Comparison of ENCODE assay signal across 10 mouse cellular contexts in the genomic region with DNA sequence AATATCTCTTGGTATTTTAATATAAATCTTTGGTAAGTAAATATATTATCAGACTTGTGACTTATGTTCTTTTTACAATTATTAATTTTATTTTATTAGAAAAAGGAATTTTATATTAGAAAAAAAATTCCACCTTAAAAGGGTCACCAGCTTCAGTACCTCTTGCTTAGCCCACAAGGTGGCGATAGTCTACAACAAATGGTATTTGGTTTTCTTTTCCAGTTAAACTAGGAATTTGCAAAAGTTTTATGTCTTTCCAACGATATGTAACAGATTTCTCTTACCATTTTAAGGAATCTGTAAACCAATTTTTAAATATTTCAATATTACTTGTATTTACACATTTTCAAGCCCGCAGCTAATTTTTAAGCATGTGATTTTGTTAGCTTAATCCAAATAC. TPM values are rescaled to one million over a fixed set of nuclear protein-coding genes. Genes with fewer than 3 reads are reported as not detected.
DNase-seq lines count a peak whose midpoint lies in the region; ATAC-seq and TF ChIP-seq lines count a peak whose summit lies in the region.
"Had no signal": no experiment of that assay in that cellular context is flagged by ENCODE, and none has a peak within 500 bp of the region (broad histone marks: within the 10 kb centered on the region; RNA-seq: fewer than 3 reads in every experiment).

No protein-coding gene starts in this region.

- H3K36me3 ChIP-seq in neural tube, embryonic 11.5 days (ENCODE audit: control insufficient read depth, insufficient read depth, low read length) = no peaks in the 10 kb centered on the region
- H3K36me3 ChIP-seq in embryonic facial prominence, embryonic 10.5 days (replicated peaks) = no peaks in the 10 kb centered on the region
- no peaks in the 10 kb centered on the region for H3K36me3 ChIP-seq in neural tube, embryonic 15.5 days
- H3K36me3 ChIP-seq in thymus, adult 2 months (ENCODE audit: control insufficient read depth, insufficient read depth, low read length) = no peaks in the 10 kb centered on the region
- H3K36me3 ChIP-seq: G1E; neural tube, embryonic 12.5 days had no signal

- no peaks in the 10 kb centered on the region for H3K9me3 ChIP-seq in neural tube, embryonic 11.5 days (ENCODE audit: control insufficient read depth, low read length)
- H3K9me3 ChIP-seq in embryonic facial prominence, embryonic 10.5 days = no peaks in the 10 kb centered on the region
- no peaks in the 10 kb centered on the region for H3K9me3 ChIP-seq in neural tube, embryonic 15.5 days (replicated peaks)
- H3K9me3 ChIP-seq: neural tube, embryonic 12.5 days had no signal

- peak; percentile 68 for DNase-seq in cerebellum, adult 9-10 months
- no peak for DNase-seq in cerebellum, adult 11 months
- DNase-seq in neural tube, embryonic 11.5 days (ENCODE audit: low spot score) = peak; percentile 48
- no peak for DNase-seq in neural tube, embryonic 10.5 days (ENCODE audit: extremely low spot score, low spot score)
- DNase-seq in embryonic facial prominence, embryonic 10.5 days (ENCODE audit: low spot score) = peak; percentile 34
- DNase-seq in kidney, postnatal 14 days = peak; percentile 77
- DNase-seq in thymus, adult 2 months = no peak

- 23% methylated on average over 3 of the region's 3 CpGs for WGBS in neural tube, embryonic 11.5 days
- WGBS in embryonic facial prominence, embryonic 10.5 days = 21% methylated on average over 3 of the region's 3 CpGs
- 26% methylated on average over 3 of the region's 3 CpGs for WGBS in neural tube, embryonic 15.5 days
- WGBS in thymus, adult 2 months = 21% methylated on average over 3 of the region's 3 CpGs

- H3K4me3 ChIP-seq in neural tube, embryonic 11.5 days (ENCODE audit: low read depth, low read length) = no peak overlapping the region
- no peak overlapping the region for H3K4me3 ChIP-seq in embryonic facial prominence, embryonic 10.5 days
- H3K4me3 ChIP-seq in neural tube, embryonic 15.5 days (replicated peaks) = no peak overlapping the region
- H3K4me3 ChIP-seq in thymus, adult 2 months (ENCODE audit: control insufficient read depth, insufficient read depth, low read length) = no peak overlapping the region
- H3K4me3 ChIP-seq: neural tube, embryonic 12.5 days had no signal

- ATAC-seq in neural tube, embryonic 11.5 days (ENCODE audit: insufficient read depth, low FRiP score, low TSS enrichment) = no peak
- ATAC-seq in neural tube, embryonic 15.5 days (ENCODE audit: low FRiP score) = no peak

- H3K27ac ChIP-seq in neural tube, embryonic 11.5 days (ENCODE audit: low read depth, low read length) = no peak overlapping the region
- no peak overlapping the region for H3K27ac ChIP-seq in embryonic facial prominence, embryonic 10.5 days (replicated peaks)
- H3K27ac ChIP-seq in neural tube, embryonic 15.5 days (replicated peaks) = no peak overlapping the region
- no peak overlapping the region for H3K27ac ChIP-seq in thymus, adult 2 months (ENCODE audit: control insufficient read depth, insufficient read depth, low read length)
- H3K27ac ChIP-seq: neural tube, embryonic 12.5 days had no signal

- no peak for TF ChIP-seq CTCF in thymus, adult 2 months (IDR thresholded peaks at IDR 0.05; ENCODE audit: borderline replicate concordance, control insufficient read depth, extremely low read depth, insufficient read depth, low read length, poor library complexity)

- TF ChIP-seq POLR2A in thymus, adult 2 months (IDR thresholded peaks at IDR 0.05; ENCODE audit: control insufficient read depth, extremely low read depth, insufficient read depth, low read length, poor library complexity) = no peak

- H3K27me3 ChIP-seq in neural tube, embryonic 11.5 days (ENCODE audit: control insufficient read depth, insufficient read depth, low read length) = no peaks in the 10 kb centered on the region
- no peaks in the 10 kb centered on the region for H3K27me3 ChIP-seq in embryonic facial prominence, embryonic 10.5 days (replicated peaks; ENCODE audit: low read depth, poor library complexity, severe bottlenecking)
- H3K27me3 ChIP-seq in neural tube, embryonic 15.5 days (replicated peaks) = peaks cover 4% of the 10 kb centered on the region
- peaks cover 4% of the 10 kb centered on the region; the same call in 1 of the 2 replicates for H3K27me3 ChIP-seq in thymus, adult 2 months (ENCODE audit: control insufficient read depth, insufficient read depth, low read length)
- H3K27me3 ChIP-seq: neural tube, embryonic 12.5 days had no signal

- no peak overlapping the region for H3K4me2 ChIP-seq in neural tube, embryonic 11.5 days (ENCODE audit: low read depth)
- H3K4me2 ChIP-seq in neural tube, embryonic 15.5 days = peak overlapping the region; percentile 28; the same call in 1 of the 2 replicates
- H3K4me2 ChIP-seq: neural tube, embryonic 12.5 days had no signal

- no peak overlapping the region for H3K9ac ChIP-seq in neural tube, embryonic 11.5 days (ENCODE audit: low read length)
- no peak overlapping the region for H3K9ac ChIP-seq in neural tube, embryonic 15.5 days (replicated peaks)
- H3K9ac ChIP-seq: neural tube, embryonic 12.5 days had no signal

- H3K4me1 ChIP-seq in neural tube, embryonic 11.5 days (ENCODE audit: control insufficient read depth, insufficient read depth, low read length) = no peaks in the 10 kb centered on the region
- H3K4me1 ChIP-seq in embryonic facial prominence, embryonic 10.5 days = peaks cover 11% of the 10 kb centered on the region
- peaks cover 21% of the 10 kb centered on the region for H3K4me1 ChIP-seq in neural tube, embryonic 15.5 days
- H3K4me1 ChIP-seq in thymus, adult 2 months (replicated peaks; ENCODE audit: control insufficient read depth, insufficient read depth, low read length) = no peaks in the 10 kb centered on the region

RNA-seq across cellular contexts. Expression of gene Adamts1, which starts 4.2 kb away (rescaled TPM):
- polyA plus RNA-seq in neural tube, embryonic 11.5 days (2014; fragmentation: Nextera tagmentation; extraction: Ambion mirVana) = 13.9 and 14.2 TPM in 2 replicates
- polyA plus RNA-seq in embryonic facial prominence, embryonic 10.5 days (2016; fragmentation: Nextera tagmentation; extraction: Ambion mirVana) = 21.2 and 23.9 TPM in 2 replicates
- polyA plus RNA-seq in neural tube, embryonic 15.5 days (2015; fragmentation: Nextera tagmentation; extraction: Ambion mirVana) = 8.0 and 11.5 TPM in 2 replicates
- 2.9 and 3.8 TPM in 2 replicates for polyA plus RNA-seq in thymus, adult 2 months (2012; rRNA removed)
- polyA plus RNA-seq: G1E had no signal

Comparison
In these comparisons a context has a peak if more than half of its experiments do, and no peak if none do; other contexts are left out.
1. DNase-seq: peak in cerebellum, adult 9-10 months (single experiment), neural tube, embryonic 11.5 days (single experiment), embryonic facial prominence, embryonic 10.5 days (single experiment) and kidney, postnatal 14 days (single experiment); none in cerebellum, adult 11 months (single experiment), neural tube, embryonic 10.5 days (single experiment) and thymus, adult 2 months (single experiment).